Mouse (Mus musculus): ENCODE results near the gene Rgs14. TPM values are rescaled to one million over a fixed set of nuclear protein-coding genes. Genes with fewer than 3 reads are reported as not detected.

Rgs14 gene
- total RNA-seq, 2 experiments from 2014 or later, result 0.65 to 1.6 TPM

DNA sequence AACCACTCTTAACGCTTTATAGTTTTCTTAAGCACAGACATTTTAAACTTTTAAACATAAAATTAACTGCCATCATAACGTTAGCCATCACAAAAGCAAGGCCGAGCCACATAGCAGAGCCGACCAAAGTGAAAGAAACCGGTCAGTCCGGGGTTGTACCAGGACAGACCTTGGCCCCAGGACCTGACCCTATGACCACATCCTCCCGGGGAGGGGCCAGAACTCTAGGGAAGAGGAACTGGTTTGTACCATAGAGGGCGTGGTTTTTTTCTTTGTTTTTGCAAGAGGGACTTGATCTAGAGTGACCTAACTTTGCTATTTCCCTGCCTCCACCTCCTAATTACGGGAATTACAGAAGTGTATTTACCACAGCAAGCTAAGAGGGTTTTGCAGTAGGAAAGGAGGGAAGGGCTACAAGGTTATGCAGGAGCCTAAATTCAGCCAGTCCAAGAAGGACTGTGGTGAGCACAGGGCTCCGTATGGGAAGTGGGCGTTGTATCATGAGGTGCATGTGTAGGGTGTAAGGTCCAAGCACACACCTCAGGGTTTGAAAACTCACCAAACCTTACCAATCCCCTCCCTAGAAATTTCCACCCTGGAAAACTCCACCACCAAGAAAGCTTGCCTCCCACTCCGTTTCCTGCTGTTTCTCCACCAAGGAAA, 59.8 kb downstream of the Rgs14 start:
- intact Hi-C loops (cut with DNase I), result no loop called here
- peak; percentile 56 to 71 for DNase-seq

DNA sequence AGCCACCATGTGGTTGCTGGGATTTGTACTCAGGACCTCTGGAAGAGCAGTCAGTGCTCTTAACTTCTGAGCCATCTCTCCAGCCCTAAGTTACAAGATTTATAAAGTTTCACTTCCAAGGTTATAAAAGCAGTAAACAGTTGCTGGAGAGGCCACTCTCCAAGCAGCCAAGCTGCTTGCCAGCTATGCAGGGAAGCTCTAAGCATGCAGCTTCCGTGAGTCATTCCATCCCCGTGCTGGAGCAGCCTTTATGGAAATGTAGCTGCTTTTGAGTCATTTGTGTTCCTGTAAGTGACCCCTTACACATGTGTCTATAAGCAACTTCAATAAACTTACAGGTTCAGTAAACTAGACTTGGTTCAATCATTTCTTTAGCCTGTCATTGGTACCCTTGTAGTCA, 61.0 kb downstream of the Rgs14 start:
- intact Hi-C loops (cut with DNase I), result no loop called here
- no peak for DNase-seq

DNA sequence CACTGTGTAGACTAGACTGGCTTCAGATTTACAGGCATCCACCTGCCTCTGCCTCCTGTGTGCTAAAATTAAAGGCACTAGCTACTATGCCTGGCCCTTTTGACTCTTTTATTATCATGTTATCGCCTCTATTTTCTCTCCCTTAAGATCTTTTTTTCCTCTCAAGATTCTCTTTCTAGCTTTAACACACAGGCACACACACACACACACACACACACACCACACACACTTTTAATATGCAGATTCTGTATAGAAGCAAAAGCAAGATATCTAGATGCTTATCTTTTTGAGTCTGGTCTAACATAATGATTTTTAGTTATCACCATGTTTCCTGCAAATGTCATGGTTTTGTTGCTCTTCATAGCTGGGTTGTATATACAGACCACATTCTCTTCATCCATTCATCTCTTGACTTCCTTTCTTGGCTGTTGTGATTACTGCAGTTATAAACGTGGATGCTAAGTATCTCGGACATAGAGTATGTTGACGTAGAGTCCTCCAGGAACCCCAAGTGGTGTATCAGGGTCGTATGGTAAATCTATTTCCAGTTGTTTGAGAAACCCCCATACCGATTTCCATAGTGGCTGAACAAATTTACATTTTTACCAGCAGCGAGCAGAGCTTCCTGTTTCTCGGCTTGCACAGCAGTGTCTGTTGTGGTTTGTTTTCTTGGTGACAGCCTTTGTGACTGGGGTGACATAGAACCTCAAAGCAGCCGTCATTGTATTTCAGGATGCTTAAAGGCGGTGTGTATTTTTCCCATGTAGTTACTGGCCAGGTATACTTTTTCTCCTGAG, 62.6 kb downstream of the Rgs14 start:
- DNase-seq, result no peak
- intact Hi-C loops (cut with DNase I), result no loop called here

Other genes with a start within 250 kb of the Rgs14 start
- not detected for gene Gm17617, start 236.2 kb upstream of the Rgs14 start, total RNA-seq (2021)
- gene Fgfr4, start 217.1 kb upstream of the Rgs14 start, total RNA-seq (2021), result under 1 TPM; 0.31 to 0.39 TPM
- gene Nsd1, start 159.9 kb upstream of the Rgs14 start, total RNA-seq (2021), result 10 to 100 TPM; 80.5 to 85.2 TPM
- 10 to 100 TPM; 73.8 to 90.0 TPM for gene Prelid1, start 49.2 kb upstream of the Rgs14 start, total RNA-seq (2021)
- gene Rab24, start 47.8 kb upstream of the Rgs14 start, total RNA-seq (2021), result 10 to 100 TPM; 31.4 to 34.3 TPM
- gene Mxd3, start 39.9 kb upstream of the Rgs14 start, total RNA-seq (2021), result 1 to 10 TPM; 2.2 to 3.0 TPM
- 10 to 100 TPM; 46.0 to 49.9 TPM for gene Lman2, start 6.9 kb upstream of the Rgs14 start, total RNA-seq (2021)
- gene Slc34a1, start 28.5 kb downstream of the Rgs14 start, total RNA-seq (2021), result not detected
- not detected for gene Pfn3, start 45.5 kb downstream of the Rgs14 start, total RNA-seq (2021)
- gene F12, start 57.1 kb downstream of the Rgs14 start, total RNA-seq (2021), result not detected
- 10 to 100 TPM; 24.3 to 27.2 TPM for gene Grk6, start 75.3 kb downstream of the Rgs14 start, total RNA-seq (2021)
- gene Prr7, start 94.5 kb downstream of the Rgs14 start, total RNA-seq (2021), result 1 to 10 TPM in 1 of 2 experiments, under 1 TPM in 1; 0.81 to 1.6 TPM
- 10 to 100 TPM; 27.0 to 27.3 TPM for gene Dbn1, start 118.4 kb downstream of the Rgs14 start, total RNA-seq (2021)
- 10 to 100 TPM; 52.3 to 56.6 TPM for gene Pdlim7, start 143.9 kb downstream of the Rgs14 start, total RNA-seq (2021)
- 1 to 10 TPM; 1.9 to 2.3 TPM for gene Dok3, start 159.6 kb downstream of the Rgs14 start, total RNA-seq (2021)
- 10 to 100 TPM; 14.4 to 14.8 TPM for gene Ddx41, start 166.9 kb downstream of the Rgs14 start, total RNA-seq (2021)
- gene Fam193b, start 201.4 kb downstream of the Rgs14 start, total RNA-seq (2021), result 10 to 100 TPM; 24.8 to 26.9 TPM
- 10 to 100 TPM; 83.3 to 89.3 TPM for gene Tmed9, start 204.0 kb downstream of the Rgs14 start, total RNA-seq (2021)
- 10 to 100 TPM; 10.0 to 11.4 TPM for gene B4galt7, start 230.2 kb downstream of the Rgs14 start, total RNA-seq (2021)

All from heart, postnatal 14 days (tissue).